Mouse (Mus musculus): ENCODE data around the gene Ptpn11. TPM values are rescaled to one million over a fixed set of nuclear protein-coding genes. Genes with fewer than 3 reads are reported as not detected.

Ptpn11 gene
- polyA plus RNA-seq, 1 experiment from 2014 or later, result 21.5 TPM

- H3K27ac ChIP-seq (ENCODE audit: low read depth, low read length), result no peak overlapping the region
- 87% methylated on average over 14 of the region's 14 CpGs for WGBS
- H3K36me3 ChIP-seq (ENCODE audit: control insufficient read depth, insufficient read depth, low read length), result peaks cover 49% of the 10 kb centered on the region
- ATAC-seq (replicated peaks; ENCODE audit: low FRiP score), result no peak
- DNase-seq (ENCODE audit: low spot score), result no peak
- no peak overlapping the region for H3K4me2 ChIP-seq
- H3K4me1 ChIP-seq (replicated peaks; ENCODE audit: control insufficient read depth, insufficient read depth, low read length), result no peaks in the 10 kb centered on the region
- no peaks in the 10 kb centered on the region for H3K27me3 ChIP-seq (replicated peaks; ENCODE audit: control insufficient read depth, insufficient read depth, low read length)
- no peak overlapping the region for H3K9ac ChIP-seq (ENCODE audit: low read depth, low read length)
- no peak overlapping the region for H3K4me3 ChIP-seq (ENCODE audit: low read depth, low read length)
- H3K9me3 ChIP-seq (ENCODE audit: control insufficient read depth, low read length), result no peaks in the 10 kb centered on the region
Measured at GRCm38 (mm10) chr5:121142431-121143119, 48.6 kb downstream of the Ptpn11 start.

- no peak for ATAC-seq (replicated peaks; ENCODE audit: low FRiP score)
- no peak overlapping the region for H3K27ac ChIP-seq (ENCODE audit: low read depth, low read length)
- 86% methylated on average over 7 of the region's 7 CpGs for WGBS
- DNase-seq (ENCODE audit: low spot score), result no peak
- no peaks in the 10 kb centered on the region for H3K27me3 ChIP-seq (replicated peaks; ENCODE audit: control insufficient read depth, insufficient read depth, low read length)
- H3K4me2 ChIP-seq, result no peak overlapping the region
- no peaks in the 10 kb centered on the region for H3K4me1 ChIP-seq (replicated peaks; ENCODE audit: control insufficient read depth, insufficient read depth, low read length)
- H3K9ac ChIP-seq (ENCODE audit: low read depth, low read length), result no peak overlapping the region
- no peak overlapping the region for H3K4me3 ChIP-seq (ENCODE audit: low read depth, low read length)
- H3K36me3 ChIP-seq (ENCODE audit: control insufficient read depth, insufficient read depth, low read length), result peaks cover 55% of the 10 kb centered on the region
- no peaks in the 10 kb centered on the region for H3K9me3 ChIP-seq (ENCODE audit: control insufficient read depth, low read length)
Measured at GRCm38 (mm10) chr5:121140276-121140675, 50.9 kb downstream of the Ptpn11 start.

- H3K36me3 ChIP-seq (ENCODE audit: control insufficient read depth, insufficient read depth, low read length), result peaks cover 60% of the 10 kb centered on the region
Measured at GRCm38 (mm10) chr5:121137125-121137524, 54.1 kb downstream of the Ptpn11 start.

GRCm38 (mm10) chr5:121131801-121132200, 59.4 kb downstream of the Ptpn11 start:
- H3K27ac ChIP-seq (ENCODE audit: low read depth, low read length), result no peak overlapping the region
- H3K36me3 ChIP-seq (ENCODE audit: control insufficient read depth, insufficient read depth, low read length), result peaks cover 51% of the 10 kb centered on the region
- no peak overlapping the region for H3K9ac ChIP-seq (ENCODE audit: low read depth, low read length)
- no peak overlapping the region for H3K4me3 ChIP-seq (ENCODE audit: low read depth, low read length)
- no peak overlapping the region for H3K4me2 ChIP-seq
- 95% methylated on average over 3 of the region's 3 CpGs for WGBS
- ATAC-seq (replicated peaks; ENCODE audit: low FRiP score), result no peak
- H3K27me3 ChIP-seq (replicated peaks; ENCODE audit: control insufficient read depth, insufficient read depth, low read length), result no peaks in the 10 kb centered on the region
- no peaks in the 10 kb centered on the region for H3K4me1 ChIP-seq (replicated peaks; ENCODE audit: control insufficient read depth, insufficient read depth, low read length)
- no peak for DNase-seq (ENCODE audit: low spot score)
- no peaks in the 10 kb centered on the region for H3K9me3 ChIP-seq (ENCODE audit: control insufficient read depth, low read length)

More at GRCm38 (mm10) chr5:121137125-121137524, 54.1 kb downstream of the Ptpn11 start:
- Histone ChIP-seq H3K27ac (ENCODE audit: low read depth, low read length) (no peak overlapping the region), H3K4me1 (replicated peaks; ENCODE audit: control insufficient read depth, insufficient read depth, low read length) (no peaks in the 10 kb centered on the region), H3K9ac (ENCODE audit: low read depth, low read length) (no peak overlapping the region), H3K4me2 (no peak overlapping the region), H3K27me3 (replicated peaks; ENCODE audit: control insufficient read depth, insufficient read depth, low read length) (no peaks in the 10 kb centered on the region), H3K4me3 (ENCODE audit: low read depth, low read length) (no peak overlapping the region), H3K9me3 (ENCODE audit: control insufficient read depth, low read length) (no peaks in the 10 kb centered on the region)
- ATAC-seq (replicated peaks; ENCODE audit: low FRiP score), result no peak
- 91% methylated on average over 8 of the region's 8 CpGs for WGBS
- no peak for DNase-seq (ENCODE audit: low spot score)

GRCm38 (mm10) chr5:121129254-121129653, 61.9 kb downstream of the Ptpn11 start:
- ATAC-seq (replicated peaks; ENCODE audit: low FRiP score) (no peak), DNase-seq (ENCODE audit: low spot score) (no peak)
- Histone ChIP-seq H3K27ac (ENCODE audit: low read depth, low read length) (no peak overlapping the region), H3K27me3 (replicated peaks; ENCODE audit: control insufficient read depth, insufficient read depth, low read length) (no peaks in the 10 kb centered on the region), H3K4me3 (ENCODE audit: low read depth, low read length) (no peak overlapping the region), H3K4me1 (replicated peaks; ENCODE audit: control insufficient read depth, insufficient read depth, low read length) (no peaks in the 10 kb centered on the region), H3K9me3 (ENCODE audit: control insufficient read depth, low read length) (no peaks in the 10 kb centered on the region), H3K4me2 (no peak overlapping the region), H3K36me3 (ENCODE audit: control insufficient read depth, insufficient read depth, low read length) (peaks cover 32% of the 10 kb centered on the region), H3K9ac (ENCODE audit: low read depth, low read length) (no peak overlapping the region)
- 90% methylated on average over 5 of the region's 5 CpGs for WGBS

- peaks cover 10% of the 10 kb centered on the region for H3K36me3 ChIP-seq (ENCODE audit: control insufficient read depth, insufficient read depth, low read length)
- WGBS, result 66% methylated on average over 2 of the region's 2 CpGs
- no peak overlapping the region for H3K27ac ChIP-seq (ENCODE audit: low read depth, low read length)
- DNase-seq (ENCODE audit: low spot score) (no peak), ATAC-seq (replicated peaks; ENCODE audit: low FRiP score) (no peak)
- no peak overlapping the region for H3K4me2 ChIP-seq
- no peaks in the 10 kb centered on the region for H3K4me1 ChIP-seq (replicated peaks; ENCODE audit: control insufficient read depth, insufficient read depth, low read length)
- no peak overlapping the region for H3K4me3 ChIP-seq (ENCODE audit: low read depth, low read length)
- no peaks in the 10 kb centered on the region for H3K27me3 ChIP-seq (replicated peaks; ENCODE audit: control insufficient read depth, insufficient read depth, low read length)
- no peaks in the 10 kb centered on the region for H3K9me3 ChIP-seq (ENCODE audit: control insufficient read depth, low read length)
- H3K9ac ChIP-seq (ENCODE audit: low read depth, low read length), result no peak overlapping the region
Measured at GRCm38 (mm10) chr5:121126051-121126450, 65.1 kb downstream of the Ptpn11 start.

GRCm38 (mm10) chr5:121125563-121125962, 65.6 kb downstream of the Ptpn11 start:
- no peaks in the 10 kb centered on the region for H3K4me1 ChIP-seq (replicated peaks; ENCODE audit: control insufficient read depth, insufficient read depth, low read length)
- no peak for ATAC-seq (replicated peaks; ENCODE audit: low FRiP score)
- WGBS, result 82% methylated on average over 14 of the region's 14 CpGs
- DNase-seq (ENCODE audit: low spot score), result no peak
- no peak overlapping the region for H3K4me3 ChIP-seq (ENCODE audit: low read depth, low read length)
- no peaks in the 10 kb centered on the region for H3K9me3 ChIP-seq (ENCODE audit: control insufficient read depth, low read length)
- peaks cover 8% of the 10 kb centered on the region for H3K36me3 ChIP-seq (ENCODE audit: control insufficient read depth, insufficient read depth, low read length)
- no peaks in the 10 kb centered on the region for H3K27me3 ChIP-seq (replicated peaks; ENCODE audit: control insufficient read depth, insufficient read depth, low read length)
- no peak overlapping the region for H3K4me2 ChIP-seq
- H3K9ac ChIP-seq (ENCODE audit: low read depth, low read length), result no peak overlapping the region
- no peak overlapping the region for H3K27ac ChIP-seq (ENCODE audit: low read depth, low read length)

GRCm38 (mm10) chr5:121124208-121125185, 66.7 kb downstream of the Ptpn11 start:
- Histone ChIP-seq H3K27ac (ENCODE audit: low read depth, low read length) (no peak overlapping the region; the same call in 1 of the 2 replicates), H3K9ac (ENCODE audit: low read depth, low read length) (no peak overlapping the region), H3K9me3 (ENCODE audit: control insufficient read depth, low read length) (no peaks in the 10 kb centered on the region), H3K4me1 (replicated peaks; ENCODE audit: control insufficient read depth, insufficient read depth, low read length) (no peaks in the 10 kb centered on the region), H3K4me3 (ENCODE audit: low read depth, low read length) (no peak overlapping the region), H3K27me3 (replicated peaks; ENCODE audit: control insufficient read depth, insufficient read depth, low read length) (no peaks in the 10 kb centered on the region), H3K4me2 (no peak overlapping the region), H3K36me3 (ENCODE audit: control insufficient read depth, insufficient read depth, low read length) (no peaks in the 10 kb centered on the region; the same call in 1 of the 2 replicates)
- ATAC-seq (replicated peaks; ENCODE audit: low FRiP score) (no peak), DNase-seq (ENCODE audit: low spot score) (no peak)
- WGBS, result 50% methylated on average over 5 of the region's 5 CpGs

Measured in liver, embryonic 11.5 days (tissue).